Mouse (Mus musculus) liver, postnatal 0 days (tissue): ENCODE measurements around the gene Rcan2.

ENCODE experiments used
- CTCF ChIP-seq: sonication (generic); IDR thresholded peaks from 2 replicates; pipeline ENCODE4 v1.5.1; 2016; ENCODE audit warnings: antibody characterized with exemption, low read depth
- EP300 ChIP-seq: IDR thresholded peaks from 2 replicates; pipeline ENCODE4 v1.6.1; 2016; ENCODE audit warnings: antibody characterized with exemption, low read depth, mild to moderate bottlenecking

DNA sequence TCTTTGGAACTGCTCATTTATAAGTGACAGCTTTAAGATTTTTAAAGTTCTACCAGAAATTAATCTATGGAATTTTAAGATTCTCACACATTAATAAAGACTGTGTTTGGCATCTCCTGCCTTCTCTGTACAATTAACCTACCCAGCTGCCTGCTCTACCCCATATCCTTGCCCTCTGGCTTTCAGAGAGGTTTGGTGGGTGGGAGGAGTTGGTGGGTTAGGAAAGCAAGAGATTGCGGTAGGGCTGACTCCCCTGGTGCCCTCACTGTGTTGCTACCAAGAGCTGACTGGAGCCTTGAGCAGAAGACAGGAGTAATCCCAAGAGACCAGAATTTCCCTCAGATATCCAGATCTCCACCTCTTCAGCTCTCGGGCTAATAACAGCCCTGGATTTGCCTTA is 21.5 kb downstream of the Rcan2 start:
- TF ChIP-seq CTCF = no peak
- TF ChIP-seq EP300 = no peak
